Mouse (Mus musculus) neural tube, embryonic 13.5 days (tissue): Measurements from ENCODE around the gene Hsd17b10. TPM values are rescaled to one million over a fixed set of nuclear protein-coding genes. Genes with fewer than 3 reads are reported as not detected.

Experiments
- ATAC-seq: fragments of 200-750 bp; cut with Nextera tagmentation; 2 replicates; pipeline ENCODE4 v1.8.0; 2017; ENCODE audit warnings: low read depth, mild to moderate bottlenecking, moderate TSS enrichment, moderate library complexity
- H3K27ac ChIP-seq: fragments of 300-500 bp; sonication (generic); replicated peaks from 2 replicates; pipeline ENCODE4 v1.5.1; 2015; ENCODE audit warnings: moderate library complexity, mild to moderate bottlenecking, inconsistent platforms
- H3K27me3 ChIP-seq: fragments of 300-500 bp; sonication (generic); 2 replicates; pipeline ENCODE4 v1.6.1; 2015; ENCODE audit warnings: mild to moderate bottlenecking, inconsistent platforms
- H3K36me3 ChIP-seq: fragments of 300-500 bp; sonication (generic); 2 replicates; pipeline ENCODE4 v1.6.1; 2015; ENCODE audit warnings: mild to moderate bottlenecking, inconsistent platforms
- H3K4me1 ChIP-seq: fragments of 300-500 bp; sonication (generic); replicated peaks from 2 replicates; pipeline ENCODE4 v1.6.1; 2015; ENCODE audit warnings: inconsistent platforms
- H3K4me2 ChIP-seq: fragments of 300-500 bp; sonication (generic); 2 replicates; pipeline ENCODE4 v1.6.1; 2015; ENCODE audit warnings: inconsistent platforms, mild to moderate bottlenecking, moderate library complexity
- H3K4me3 ChIP-seq: fragments of 300-500 bp; sonication (generic); 2 replicates; pipeline ENCODE4 v1.5.1; 2015; ENCODE audit warnings: mild to moderate bottlenecking, inconsistent platforms
- H3K9ac ChIP-seq: fragments of 300-500 bp; sonication (generic); 2 replicates; pipeline ENCODE4 v1.6.1; 2015; ENCODE audit warnings: moderate library complexity, mild to moderate bottlenecking, inconsistent platforms
- H3K9me3 ChIP-seq: fragments of 300-500 bp; sonication (generic); 2 replicates; pipeline ENCODE4 v1.6.1; 2016; ENCODE audit warnings: inconsistent platforms
- WGBS: fragments of 180-500 bp; shearing (Covaris S2); methylation state at CpG from one replicate; pipeline ENCODE4 v1.1.7; 2015; 5-methylcytosine and 5-hydroxymethylcytosine counted together
- polyA plus RNA-seq: library from polyadenylated mRNA; unstranded; fragments of >200 nt; fragmentation: Nextera tagmentation; extraction: Ambion mirVana; gene quantifications from 2 replicates; pipeline ENCODE4 v1.2.1, GENCODE M21; 2015

The Hsd17b10 gene
- polyA plus RNA-seq, 1 experiment from 2014 or later, result 145 TPM

DNA sequence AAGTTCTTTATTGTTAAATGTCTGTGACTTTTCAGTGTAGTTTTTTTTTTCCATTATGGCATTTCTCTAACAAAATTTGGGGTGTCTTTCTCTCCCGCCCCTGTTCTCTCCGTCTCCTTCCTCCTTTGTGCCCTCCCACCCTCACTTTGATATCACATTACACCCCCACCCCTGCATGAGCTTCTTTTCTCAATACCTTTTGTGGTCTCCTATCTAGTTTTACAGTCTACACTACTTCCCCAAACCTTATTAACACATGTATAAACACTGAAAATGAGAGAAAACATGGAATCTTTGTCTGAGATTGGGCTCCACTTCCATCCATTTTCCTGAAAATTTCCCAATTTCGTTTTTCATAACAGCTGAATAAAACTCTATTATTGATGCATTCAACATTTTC, 50.9 kb downstream of the Hsd17b10 start:
- 85% methylated on average over 3 of the region's 3 CpGs for WGBS
- peaks cover 72% of the 10 kb centered on the region for H3K27me3 ChIP-seq

More for the DNA sequence above, 50.9 kb downstream of the Hsd17b10 start:
- Histone ChIP-seq H3K4me2 (no peak overlapping the region), H3K27ac (no peak overlapping the region), H3K9ac (no peak overlapping the region), H3K4me3 (no peak overlapping the region), H3K4me1 (no peaks in the 10 kb centered on the region), H3K9me3 (no peaks in the 10 kb centered on the region), H3K36me3 (peaks cover 17% of the 10 kb centered on the region)
- no peak for ATAC-seq

Other genes starting within 250 kb of the Hsd17b10 start
- 50.2 and 54.9 TPM in 2 replicates for gene Huwe1, start 201.0 kb upstream of the Hsd17b10 start, polyA plus RNA-seq
- 1.6 and 2.6 TPM in 2 replicates for gene Ribc1, start 14.4 kb downstream of the Hsd17b10 start, polyA plus RNA-seq
- gene Smc1a, start 14.6 kb downstream of the Hsd17b10 start, polyA plus RNA-seq, result 87.5 and 97.5 TPM in 2 replicates
- gene Iqsec2, start 142.4 kb downstream of the Hsd17b10 start, polyA plus RNA-seq, result 4.7 and 7.4 TPM in 2 replicates
- gene Kdm5c, start 231.2 kb downstream of the Hsd17b10 start, polyA plus RNA-seq, result 31.8 and 39.9 TPM in 2 replicates